8 mouse cellular contexts compared by ENCODE assay signal in the genomic region with DNA sequence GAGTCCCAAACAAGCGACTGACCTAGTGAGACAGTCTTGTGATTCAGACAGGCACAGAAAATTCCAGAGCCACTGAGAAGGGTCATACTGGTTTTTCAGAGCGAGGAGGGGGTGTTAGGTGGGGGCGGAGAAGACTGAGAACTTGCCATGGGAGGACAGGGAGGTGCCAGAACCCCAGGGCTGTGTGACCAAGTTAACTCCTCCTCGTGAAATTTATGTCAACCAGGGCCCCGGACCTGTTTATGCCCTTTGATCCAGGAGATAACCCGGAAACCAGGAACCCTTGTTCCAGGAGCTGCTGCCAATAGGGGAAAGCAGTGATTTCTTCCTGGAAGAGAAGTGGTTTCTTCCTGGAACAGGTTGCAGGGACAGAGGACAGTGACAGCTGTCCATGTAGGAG.
DNase-seq lines count a peak whose midpoint lies in the region; ATAC-seq and TF ChIP-seq lines count a peak whose summit lies in the region.

No protein-coding gene starts in this region.

- peak overlapping the region; percentile 74 for H3K27ac ChIP-seq in heart, postnatal 0 days (ENCODE audit: low read depth)
- H3K27ac ChIP-seq in forebrain, embryonic 12.5 days = no peak overlapping the region
- H3K27ac ChIP-seq in midbrain, embryonic 16.5 days (ENCODE audit: low read length) = peak overlapping the region; percentile 87

- no peak for ATAC-seq in heart, postnatal 0 days (ENCODE audit: insufficient read depth, low read depth)
- no peak for ATAC-seq in forebrain, embryonic 12.5 days (ENCODE audit: low FRiP score)
- peak; percentile 7; the same call in 1 of the 2 replicates for ATAC-seq in midbrain, embryonic 16.5 days

- 0 out of 2 replicates have a peak, but pooled peaks cover 2% of the 10 kb centered on the region for H3K4me1 ChIP-seq in heart, postnatal 0 days (ENCODE audit: control insufficient read depth, insufficient read depth)
- peaks cover 16% of the 10 kb centered on the region for H3K4me1 ChIP-seq in forebrain, embryonic 12.5 days
- H3K4me1 ChIP-seq in midbrain, embryonic 16.5 days (ENCODE audit: control insufficient read depth, insufficient read depth, low read length) = peaks cover 21% of the 10 kb centered on the region

- H3K36me3 ChIP-seq in heart, postnatal 0 days (replicated peaks; ENCODE audit: control insufficient read depth, insufficient read depth, low read length) = no peaks in the 10 kb centered on the region
- no peaks in the 10 kb centered on the region for H3K36me3 ChIP-seq in forebrain, embryonic 12.5 days (replicated peaks)
- no peaks in the 10 kb centered on the region for H3K36me3 ChIP-seq in midbrain, embryonic 16.5 days (ENCODE audit: control insufficient read depth, insufficient read depth, low read length)

- no peak for TF ChIP-seq EP300 in heart, postnatal 0 days (IDR thresholded peaks at IDR 0.05; ENCODE audit: low read depth)

- no peaks in the 10 kb centered on the region for H3K27me3 ChIP-seq in heart, postnatal 0 days (ENCODE audit: control insufficient read depth, insufficient read depth, low read length)
- peaks cover 12% of the 10 kb centered on the region; the same call in 1 of the 2 replicates for H3K27me3 ChIP-seq in forebrain, embryonic 12.5 days
- H3K27me3 ChIP-seq in midbrain, embryonic 16.5 days (ENCODE audit: control insufficient read depth, insufficient read depth, low read depth, low read length) = no peaks in the 10 kb centered on the region

- H3K9ac ChIP-seq in heart, postnatal 0 days (replicated peaks; ENCODE audit: low read depth, low read length) = peak overlapping the region; percentile 43
- H3K9ac ChIP-seq in forebrain, embryonic 12.5 days = no peak overlapping the region
- peak overlapping the region; percentile 71 for H3K9ac ChIP-seq in midbrain, embryonic 16.5 days (ENCODE audit: low read depth, low read length)

- peak overlapping the region; percentile 85 for H3K4me2 ChIP-seq in heart, postnatal 0 days (ENCODE audit: low read depth, low read length)
- peak overlapping the region; percentile 90 for H3K4me2 ChIP-seq in forebrain, embryonic 12.5 days
- H3K4me2 ChIP-seq in midbrain, embryonic 16.5 days (ENCODE audit: low read length) = peak overlapping the region; percentile 90

- TF ChIP-seq CTCF in heart, postnatal 0 days (IDR thresholded peaks at IDR 0.05; ENCODE audit: low read depth) = no peak

- 28% methylated on average over 6 of the region's 6 CpGs for WGBS in heart, postnatal 0 days
- WGBS in forebrain, embryonic 12.5 days = 56% methylated on average over 6 of the region's 6 CpGs
- WGBS in midbrain, embryonic 16.5 days = 58% methylated on average over 6 of the region's 6 CpGs

- DNase-seq in heart, postnatal 0 days (ENCODE audit: low spot score) = no peak
- no peak for DNase-seq in heart, adult 9 months (ENCODE audit: low spot score in 2 of 2)
- peak; percentile 37 to 59 for DNase-seq in kidney, postnatal 4 days
- DNase-seq in urinary bladder, adult 2 months (ENCODE audit: low spot score) = no peak
- no peak for DNase-seq in urinary bladder, postnatal 4 days (ENCODE audit: low spot score in 2 of 2)
- DNase-seq in embryo, embryonic 10.5 days (ENCODE audit: low spot score) = no peak

- no peaks in the 10 kb centered on the region for H3K9me3 ChIP-seq in heart, postnatal 0 days (replicated peaks; ENCODE audit: control insufficient read depth, low read length)
- no peaks in the 10 kb centered on the region for H3K9me3 ChIP-seq in forebrain, embryonic 12.5 days
- no peaks in the 10 kb centered on the region for H3K9me3 ChIP-seq in midbrain, embryonic 16.5 days (replicated peaks; ENCODE audit: control insufficient read depth, low read length, poor library complexity, severe bottlenecking)

- H3K4me3 ChIP-seq in heart, postnatal 0 days (ENCODE audit: low read depth, low read length) = peak overlapping the region; percentile 47
- H3K4me3 ChIP-seq in forebrain, embryonic 12.5 days (replicated peaks) = peak overlapping the region; percentile 50
- peak overlapping the region; percentile 41 for H3K4me3 ChIP-seq in midbrain, embryonic 16.5 days (ENCODE audit: low read depth, low read length)

Comparison
In these comparisons a context has a peak if more than half of its experiments do, and no peak if none do; other contexts are left out.
1. DNase-seq: peak in kidney, postnatal 4 days (2 of 2); none in heart, postnatal 0 days (single experiment), heart, adult 9 months (0 of 2), urinary bladder, adult 2 months (single experiment), urinary bladder, postnatal 4 days (0 of 2) and embryo, embryonic 10.5 days (single experiment).
2. Peak in every context shown above with its lines, with median percentiles within 50 percentile points of each other: H3K4me2 ChIP-seq and H3K4me3 ChIP-seq.